Mouse (Mus musculus) gastrocnemius, adult 2 months (tissue): Measurements from ENCODE around the gene Adamts16. TPM values are rescaled to one million over a fixed set of nuclear protein-coding genes. Genes with fewer than 3 reads are reported as not detected.
A peak's percentile ranks its signal among the peaks of the same experiment; 100 is the strongest.

Experiments used
- DNase-seq: peaks from one replicate; pipeline ENCODE4 v3.0.0; 2022
- H3K27ac ChIP-seq: fragments of 200-600 bp; 2 replicates; pipeline ENCODE4 v1.8.1; 2022; ENCODE audit warnings: mild to moderate bottlenecking
- H3K4me3 ChIP-seq: fragments of 200-600 bp; 2 replicates; pipeline ENCODE4 v1.8.1; 2022; ENCODE audit warnings: mild to moderate bottlenecking, moderate library complexity
- CTCF ChIP-seq: fragments of 200-600 bp; IDR thresholded peaks from 2 replicates; pipeline ENCODE4 v1.8.1; 2022; ENCODE audit warnings: antibody characterized with exemption, mild to moderate bottlenecking, moderate library complexity
- intact Hi-C: fragments of 180-260 bp; cut with DNase I; formaldehyde crosslinking; loops from one replicate; pipeline ENCODE4 v1.15.1; 2025
- total RNA-seq, 2 experiments: library from RNA; stranded (reverse); gene quantifications; 2 replicates each; pipeline ENCODE4 v1.2.3; 2021

Gene Adamts16
- total RNA-seq, 2 experiments from 2014 or later: 0.20 to 0.56 TPM

DNA sequence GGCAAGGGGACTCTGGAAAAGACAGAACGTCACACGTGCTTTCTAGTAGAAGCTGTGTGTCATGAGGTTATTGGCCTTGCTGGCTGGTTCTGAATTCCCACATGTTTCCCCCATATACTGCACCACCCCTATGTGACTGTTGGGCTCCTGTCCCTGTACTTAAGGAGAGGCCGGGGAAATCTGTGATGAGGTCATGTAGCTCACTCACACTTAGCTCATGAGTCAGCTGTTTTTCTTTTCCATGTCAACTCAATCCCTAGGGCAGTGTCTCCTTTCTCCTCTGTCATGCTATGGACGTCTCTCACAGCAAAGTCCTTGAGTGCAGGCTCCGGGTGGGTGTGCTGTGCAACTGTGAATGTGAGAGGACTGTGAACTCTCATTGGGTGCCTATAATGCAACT is 22.6 kb downstream of the Adamts16 start:
- H3K4me3 ChIP-seq: no peak overlapping the region
- DNase-seq: no peak
- no peak for TF ChIP-seq CTCF
- intact Hi-C loops: no loop called here
- no peak overlapping the region for H3K27ac ChIP-seq

DNA sequence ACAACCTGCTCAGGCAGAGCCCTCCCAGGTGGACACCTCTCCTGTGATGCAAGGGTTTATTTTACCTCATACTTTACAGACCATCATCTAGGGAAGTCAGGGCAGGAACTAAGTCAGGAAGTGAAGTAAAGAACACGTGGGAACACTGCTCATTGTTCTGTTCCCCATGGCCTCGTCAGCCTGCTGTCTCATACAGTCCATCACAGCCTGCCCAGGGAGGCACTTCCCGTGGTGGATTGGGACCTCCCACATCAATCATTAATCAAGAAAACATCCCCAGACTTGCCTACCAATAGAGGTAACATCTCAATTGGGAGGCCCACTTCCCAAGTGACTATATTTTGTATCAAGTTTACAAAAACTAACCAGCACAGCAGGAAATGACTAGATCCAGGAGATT is 27.2 kb downstream of the Adamts16 start:
- no peak for TF ChIP-seq CTCF
- no peak overlapping the region for H3K27ac ChIP-seq
- intact Hi-C loops: no loop called here
- DNase-seq: no peak
- no peak overlapping the region for H3K4me3 ChIP-seq

DNA sequence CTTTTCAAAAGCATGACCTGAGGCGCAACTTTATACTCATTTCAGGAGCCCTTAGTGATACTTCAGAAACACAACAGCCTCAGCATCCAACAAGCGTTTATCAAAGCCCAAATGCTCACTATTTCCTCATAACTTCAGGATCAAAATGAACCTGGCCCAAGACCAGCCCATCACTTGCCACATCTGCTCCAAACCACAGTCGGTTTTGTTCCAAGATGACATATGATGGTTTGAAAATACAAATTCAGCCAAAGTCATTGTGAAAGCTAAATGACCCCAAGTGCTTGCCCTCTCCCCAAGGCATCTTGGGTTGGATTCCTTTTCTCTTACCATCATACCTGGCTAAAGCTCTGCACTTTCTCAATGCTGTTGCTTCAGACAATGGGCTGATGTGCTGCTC is 36.1 kb downstream of the Adamts16 start:
- Histone ChIP-seq H3K27ac (no peak overlapping the region), H3K4me3 (no peak overlapping the region)
- DNase-seq: peak; percentile 31
- intact Hi-C loops: no loop called here
- no peak for TF ChIP-seq CTCF

DNA sequence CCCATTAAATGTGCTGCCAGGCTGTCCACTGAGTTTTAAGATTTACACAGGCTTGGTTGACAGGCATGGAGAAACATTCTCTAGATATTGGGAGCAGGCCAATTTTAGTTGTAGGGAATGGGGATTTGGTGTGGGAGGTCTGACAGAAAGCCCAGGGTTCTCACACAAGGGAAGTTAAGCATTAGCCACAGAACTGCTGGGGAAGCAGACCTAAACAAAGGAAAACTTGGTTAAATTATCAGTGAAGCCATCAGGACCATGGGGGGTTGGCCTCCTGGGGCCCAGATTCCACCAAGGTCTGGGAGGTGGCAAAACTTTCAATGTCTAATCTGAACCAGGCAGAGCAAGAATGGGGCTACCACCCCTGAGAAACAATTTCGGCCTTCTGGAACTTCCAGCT is 38.8 kb downstream of the Adamts16 start:
- TF ChIP-seq CTCF: no peak
- intact Hi-C loops: no loop called here
- no peak for DNase-seq
- H3K27ac ChIP-seq: no peak overlapping the region
- H3K4me3 ChIP-seq: no peak overlapping the region

DNA sequence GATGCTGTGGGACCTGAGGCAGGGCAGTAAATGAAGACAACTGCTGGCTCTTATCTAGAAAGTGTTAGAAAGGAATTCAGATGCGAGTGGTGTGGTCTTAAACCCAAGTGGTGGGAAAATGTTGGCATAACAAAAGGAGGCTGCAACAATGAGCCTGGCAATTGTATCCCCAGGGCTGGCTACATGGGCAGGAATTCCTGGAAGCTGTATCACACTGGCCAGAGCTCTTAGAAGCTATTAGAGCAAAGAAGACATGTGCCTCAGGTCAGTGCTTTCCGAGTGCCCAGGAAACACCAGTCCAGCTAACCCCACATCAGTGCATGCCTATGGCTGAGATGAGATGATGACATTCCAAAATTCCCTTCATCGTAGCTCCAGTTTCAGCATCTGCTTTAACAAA is 42.3 kb downstream of the Adamts16 start:
- DNase-seq: no peak
- intact Hi-C loops: no loop called here
- no peak overlapping the region for H3K4me3 ChIP-seq
- no peak overlapping the region for H3K27ac ChIP-seq
- no peak for TF ChIP-seq CTCF

DNA sequence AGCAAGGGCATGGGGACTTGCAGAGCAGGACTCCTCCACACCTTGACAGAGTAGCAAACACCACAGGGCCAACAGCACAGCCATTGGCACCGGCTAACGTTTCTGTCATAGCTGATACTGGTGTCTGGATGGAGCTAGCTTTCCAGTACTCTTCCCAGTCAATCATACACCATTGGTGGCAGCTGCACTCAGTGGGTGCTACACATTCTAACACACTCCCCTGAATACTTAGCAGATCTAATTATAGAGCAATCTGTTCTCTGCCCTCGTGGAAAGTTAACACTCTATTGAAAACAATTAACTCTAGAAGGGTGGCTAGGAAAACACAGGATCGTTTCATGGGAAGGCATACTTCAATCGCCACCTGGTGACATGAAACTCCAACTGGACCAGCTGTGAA is 43.2 kb downstream of the Adamts16 start:
- no peak for DNase-seq
- no peak for TF ChIP-seq CTCF
- H3K4me3 ChIP-seq: no peak overlapping the region
- intact Hi-C loops: no loop called here
- H3K27ac ChIP-seq: no peak overlapping the region

DNA sequence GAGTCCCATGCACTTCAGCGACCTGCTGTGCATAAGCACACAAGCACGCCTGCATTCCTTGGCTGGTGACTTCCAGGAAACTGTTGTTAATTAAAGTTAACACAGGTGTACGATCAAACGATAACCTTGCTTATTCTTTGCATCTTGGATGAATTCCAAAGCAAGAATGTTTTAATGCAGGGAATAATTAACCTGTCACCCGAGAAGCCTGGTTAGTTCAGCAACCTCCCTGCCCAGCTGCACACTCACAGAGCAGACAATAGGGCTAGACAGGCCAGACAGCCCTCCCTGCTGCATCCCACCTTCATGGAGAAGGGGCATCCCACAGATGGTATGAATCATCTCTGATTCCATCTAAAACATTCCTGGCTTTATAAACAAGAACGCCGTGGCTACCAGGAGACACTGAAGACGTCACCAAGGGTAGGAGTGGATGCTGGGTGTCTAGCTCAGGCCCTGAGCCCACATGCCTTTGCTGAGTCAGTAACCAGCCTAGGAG is 47.5 kb downstream of the Adamts16 start:
- no peak for TF ChIP-seq CTCF
- no peak overlapping the region for H3K27ac ChIP-seq
- intact Hi-C loops: no loop called here
- no peak for DNase-seq
- no peak overlapping the region for H3K4me3 ChIP-seq

DNA sequence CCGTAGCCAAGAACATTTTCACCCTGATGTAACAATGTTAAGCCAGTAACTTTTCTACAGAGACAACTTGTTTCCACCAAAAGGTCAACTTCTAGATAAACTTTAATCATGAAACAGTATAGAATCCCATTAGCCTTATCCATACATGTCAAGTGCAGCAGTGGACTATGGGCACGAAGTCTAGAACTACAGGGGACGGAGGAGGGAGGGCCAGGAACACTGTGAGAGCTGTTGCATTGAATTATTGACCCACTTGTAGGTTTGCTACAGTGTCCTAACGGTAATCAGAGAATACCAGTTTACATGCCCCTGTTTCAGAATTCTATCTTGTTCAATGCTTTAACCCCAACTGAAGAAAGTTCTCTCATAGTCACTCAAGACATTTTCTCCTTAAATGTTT is 48.0 kb downstream of the Adamts16 start:
- Histone ChIP-seq H3K27ac (no peak overlapping the region), H3K4me3 (no peak overlapping the region)
- DNase-seq: no peak
- TF ChIP-seq CTCF: no peak
- intact Hi-C loops: no loop called here

DNA sequence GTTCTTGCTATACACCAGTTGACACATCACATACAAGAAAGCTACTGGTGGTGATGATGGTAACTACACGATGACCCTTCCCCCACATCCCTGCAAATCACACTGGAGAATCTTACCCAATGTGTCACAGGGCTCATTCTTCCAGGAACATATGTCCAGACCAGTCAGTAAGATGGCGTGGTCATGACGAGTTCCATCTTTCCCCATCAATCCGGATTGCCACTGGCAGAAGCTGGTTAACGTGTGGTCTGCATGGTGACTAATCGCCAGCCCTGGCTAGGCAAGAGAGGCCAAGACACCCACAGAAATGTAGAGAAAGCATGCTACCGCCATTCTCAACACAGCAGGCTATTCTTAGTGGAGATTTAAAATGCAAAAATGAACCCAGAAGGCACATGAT is 48.7 kb downstream of the Adamts16 start:
- TF ChIP-seq CTCF: no peak
- Histone ChIP-seq H3K27ac (no peak overlapping the region), H3K4me3 (no peak overlapping the region)
- DNase-seq: no peak
- intact Hi-C loops: no loop called here

DNA sequence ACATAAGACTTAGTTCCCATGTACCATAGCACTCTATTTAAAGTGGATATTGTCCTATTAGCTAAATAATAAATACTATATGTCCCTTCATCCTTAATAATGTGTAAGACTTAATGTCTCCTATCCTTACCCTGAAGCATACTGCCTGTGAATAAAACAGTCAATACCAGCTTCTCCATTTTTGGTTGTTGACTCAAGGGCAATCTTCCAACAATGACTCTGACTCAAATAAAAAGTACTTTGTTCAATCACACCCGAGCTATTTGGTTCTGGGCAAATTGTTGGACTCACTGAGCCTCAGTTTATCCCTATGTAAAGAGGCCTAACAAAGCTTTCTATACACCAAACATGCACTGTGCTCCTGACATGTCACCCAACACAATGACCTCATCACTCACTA is 51.8 kb downstream of the Adamts16 start:
- no peak for TF ChIP-seq CTCF
- Histone ChIP-seq H3K4me3 (no peak overlapping the region), H3K27ac (no peak overlapping the region)
- no peak for DNase-seq
- intact Hi-C loops: no loop called here

DNA sequence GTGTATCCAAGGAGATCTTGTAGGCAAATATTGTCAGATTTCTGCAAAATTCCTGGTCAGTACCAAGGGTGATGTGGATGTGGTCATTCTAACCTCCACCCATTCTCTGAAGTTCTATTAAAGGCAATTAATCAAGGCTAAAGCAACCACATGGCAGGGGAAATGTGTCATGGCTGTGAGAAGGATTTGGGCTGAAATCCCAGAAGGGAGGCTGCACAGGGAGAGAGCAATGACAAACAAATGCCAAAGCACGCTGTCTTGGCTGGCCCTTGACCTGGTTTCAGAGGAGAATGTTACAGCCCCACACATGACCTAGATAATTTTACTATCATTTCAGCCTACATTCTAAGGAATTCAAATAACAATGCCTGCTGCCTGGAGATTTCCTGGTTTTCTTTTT is 52.6 kb downstream of the Adamts16 start:
- no peak overlapping the region for H3K27ac ChIP-seq
- peak; percentile 38 for DNase-seq
- TF ChIP-seq CTCF: no peak

DNA sequence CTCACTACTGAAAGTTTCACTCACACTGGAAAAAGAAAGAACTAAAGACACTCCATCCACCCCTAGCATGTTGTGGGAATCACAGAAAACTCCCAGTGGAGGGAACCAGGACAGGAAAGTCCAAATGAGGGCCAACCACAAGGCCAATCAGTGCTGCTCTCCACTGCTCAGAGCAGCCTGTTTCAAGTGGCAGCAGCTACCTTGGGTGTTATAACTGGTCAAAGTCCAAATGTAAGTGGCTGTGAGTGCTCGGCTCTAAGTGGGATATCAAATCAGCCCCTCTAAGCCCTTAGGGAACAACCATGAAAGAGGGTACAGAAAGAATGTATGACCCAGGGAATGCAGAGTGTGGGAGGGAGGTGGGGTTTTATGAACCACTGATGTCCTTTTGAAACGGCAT is 56.5 kb downstream of the Adamts16 start:
- no peak overlapping the region for H3K27ac ChIP-seq
- TF ChIP-seq CTCF: no peak
- intact Hi-C loops: no loop called here
- no peak for DNase-seq
- H3K4me3 ChIP-seq: no peak overlapping the region

More for the DNA sequence above, 52.6 kb downstream of the Adamts16 start:
- intact Hi-C loops: no loop called here
- H3K4me3 ChIP-seq: no peak overlapping the region

DNA sequence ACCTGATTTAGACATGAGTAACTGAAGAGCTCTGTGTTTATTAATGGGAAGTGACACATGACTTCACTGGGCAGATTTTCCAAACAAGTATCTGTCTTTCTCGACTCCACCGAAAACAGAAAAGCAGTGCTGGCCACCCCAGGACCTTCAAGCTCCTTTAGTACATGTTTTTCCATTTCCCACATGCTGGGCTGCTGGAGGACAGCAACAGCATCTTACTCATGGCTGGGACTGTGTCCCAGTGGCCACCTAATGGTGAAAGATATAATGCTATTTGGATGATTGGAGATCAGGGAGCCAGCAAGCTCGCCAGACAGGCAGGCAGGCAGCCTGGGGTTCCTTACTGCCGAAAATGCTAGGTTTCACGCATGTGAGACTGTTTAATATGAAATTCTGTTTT is 57.5 kb downstream of the Adamts16 start:
- peak; percentile 37 for DNase-seq
- Histone ChIP-seq H3K27ac (no peak overlapping the region), H3K4me3 (no peak overlapping the region)
- intact Hi-C loops: no loop called here
- TF ChIP-seq CTCF: peak; percentile 26; the same call in 1 of the 2 replicates

DNA sequence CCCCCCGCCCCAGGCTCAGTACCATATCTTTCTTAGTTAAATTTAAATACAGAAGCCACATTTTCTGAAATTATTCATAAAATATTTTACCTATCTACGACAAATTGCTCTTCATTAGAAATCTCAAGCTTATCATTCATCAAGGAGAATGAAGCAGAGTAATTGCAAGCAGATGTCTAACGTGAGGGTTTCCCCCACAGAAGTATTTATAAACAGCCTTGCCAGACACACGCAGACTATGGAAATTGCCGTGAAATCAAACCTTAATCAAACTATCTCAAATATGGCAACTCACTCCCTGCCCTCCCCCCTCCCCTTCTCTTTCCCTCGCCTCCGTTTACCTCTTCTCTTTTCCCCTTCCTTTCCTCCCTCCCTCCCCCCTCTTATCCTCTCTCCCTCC is 61.8 kb downstream of the Adamts16 start:
- Histone ChIP-seq H3K4me3 (no peak overlapping the region), H3K27ac (no peak overlapping the region)
- intact Hi-C loops: no loop called here
- no peak for DNase-seq
- TF ChIP-seq CTCF: no peak

DNA sequence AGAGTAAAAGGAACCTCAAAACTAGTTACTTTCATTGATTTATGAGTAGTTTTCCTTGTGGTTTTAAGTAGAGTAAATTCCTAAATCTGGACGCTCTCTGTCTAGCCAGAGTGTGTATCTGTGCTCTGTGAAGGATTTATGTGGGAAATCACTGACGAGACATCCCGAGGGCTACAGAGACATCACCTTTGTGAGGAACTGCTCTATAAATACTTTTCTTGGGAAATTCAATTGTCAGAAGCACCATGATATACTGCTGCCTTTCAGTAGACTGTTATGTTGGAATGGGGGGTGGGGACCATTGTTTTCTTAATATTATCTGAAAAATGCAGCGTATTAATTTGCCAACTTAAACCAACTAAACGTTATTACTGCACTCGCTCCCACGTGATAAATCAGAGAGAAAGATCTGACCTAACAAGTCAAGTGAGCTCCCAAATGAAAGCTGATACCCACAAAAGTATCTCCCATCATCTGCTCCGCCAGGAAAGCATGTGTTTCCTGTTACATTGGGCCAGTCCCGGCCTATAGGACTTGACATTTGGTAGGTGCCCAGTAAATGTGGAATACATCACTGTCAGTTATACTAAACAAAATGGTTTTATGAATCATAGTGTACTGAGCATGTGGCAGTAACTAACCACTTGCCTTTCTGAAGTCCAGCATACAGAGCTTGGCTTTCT is 62.6 kb downstream of the Adamts16 start:
- no peak for DNase-seq
- Histone ChIP-seq H3K27ac (no peak overlapping the region), H3K4me3 (no peak overlapping the region)
- intact Hi-C loops: no loop called here
- TF ChIP-seq CTCF: no peak
